Mouse (Mus musculus): ENCODE results near the gene Gpr3.

The Gpr3 gene

GRCm38 (mm10) chr4:133211751-133212561 lies at the start of gene Gpr3, which contains the start of gene Cd164l2:
TSS of gene Gpr3 (minus strand) at chr4:133212536.
TSS of gene Cd164l2 (plus strand) at chr4:133212131.
- no peak for DNase-seq (ENCODE audit: low spot score)

- DNase-seq (ENCODE audit: low spot score), result no peak
These were observed 49.5 kb upstream of the Gpr3 start for GRCm38 (mm10) chr4:133261641-133262374.

DNA sequence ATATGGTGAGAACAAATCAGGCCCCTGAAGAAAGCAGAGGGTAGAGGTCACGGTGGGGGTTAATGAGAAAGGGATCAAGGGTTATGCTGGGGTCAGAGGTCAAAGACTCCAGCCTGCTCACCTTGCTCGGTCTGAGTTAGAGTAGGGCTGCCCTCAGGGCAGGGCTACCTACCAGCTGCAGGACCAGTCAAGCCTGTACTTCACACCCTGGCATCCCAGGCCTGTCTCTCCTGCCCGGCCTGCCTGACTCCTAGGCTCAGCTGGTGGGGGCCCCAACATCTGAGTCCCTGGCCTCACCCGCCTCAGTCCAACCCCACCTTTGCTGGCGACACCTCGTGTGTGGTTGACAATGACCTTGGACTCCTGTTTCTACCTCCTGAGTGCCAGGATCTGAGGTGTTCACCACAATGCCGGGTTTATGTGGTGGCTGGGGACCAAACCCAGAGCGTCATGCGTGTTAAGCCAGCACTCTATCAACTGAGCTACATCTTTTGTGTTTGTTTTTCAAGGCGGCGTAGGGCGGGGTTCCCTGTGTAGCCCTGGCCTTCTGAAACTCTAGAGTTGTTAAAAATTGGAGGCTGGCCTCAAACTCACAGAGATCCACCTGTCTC lies 45.6 kb upstream of the Gpr3 start:
- DNase-seq (ENCODE audit: low spot score), result no peak

GRCm38 (mm10) chr4:133257230-133257629 lies 44.9 kb upstream of the Gpr3 start:
- no peak for DNase-seq (ENCODE audit: low spot score)

DNA sequence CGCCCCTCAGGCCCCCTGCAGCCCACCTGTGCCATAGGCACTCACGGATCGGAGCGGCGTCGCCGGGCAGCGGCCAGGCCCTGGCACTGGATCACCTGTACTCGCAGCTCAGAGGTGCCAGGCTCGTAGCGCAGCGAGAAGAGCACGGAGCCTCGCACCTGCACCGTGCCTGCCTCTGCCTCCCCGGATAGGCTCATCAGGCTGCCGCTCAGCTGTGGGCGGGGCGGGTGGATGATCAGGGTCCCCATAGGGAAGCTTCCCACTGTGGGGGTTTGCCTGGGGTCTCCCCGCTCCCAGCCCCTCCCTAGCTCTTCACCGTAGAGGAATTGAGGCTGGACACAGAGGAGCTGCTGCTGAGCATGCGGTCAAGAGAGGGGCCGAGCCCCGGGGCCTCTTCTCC lies 44.5 kb upstream of the Gpr3 start:
- DNase-seq (ENCODE audit: low spot score), result no peak

DNA sequence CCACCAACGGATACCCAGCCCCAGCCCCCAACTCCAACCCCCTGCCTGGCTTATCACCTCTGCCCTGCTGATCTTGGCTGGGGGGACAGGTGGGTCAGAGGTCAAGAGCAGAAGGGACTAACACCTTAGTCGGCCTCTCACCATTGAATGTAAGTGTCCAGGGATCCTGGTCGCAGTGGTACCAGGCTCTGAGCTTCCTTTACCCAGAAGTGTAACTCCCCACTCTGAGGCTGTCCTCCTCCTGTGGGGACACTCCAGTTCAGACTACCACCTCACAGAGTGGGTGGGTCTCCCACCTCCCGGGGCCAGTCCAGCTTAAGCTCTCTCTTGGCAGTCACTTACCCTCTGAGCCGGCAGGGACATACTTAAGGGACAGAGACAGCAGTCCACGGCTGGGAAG lies 43.1 kb upstream of the Gpr3 start:
- DNase-seq (ENCODE audit: low spot score), result no peak

- no peak for DNase-seq (ENCODE audit: low spot score)
These were observed 41.1 kb upstream of the Gpr3 start for GRCm38 (mm10) chr4:133253412-133253811.

DNA sequence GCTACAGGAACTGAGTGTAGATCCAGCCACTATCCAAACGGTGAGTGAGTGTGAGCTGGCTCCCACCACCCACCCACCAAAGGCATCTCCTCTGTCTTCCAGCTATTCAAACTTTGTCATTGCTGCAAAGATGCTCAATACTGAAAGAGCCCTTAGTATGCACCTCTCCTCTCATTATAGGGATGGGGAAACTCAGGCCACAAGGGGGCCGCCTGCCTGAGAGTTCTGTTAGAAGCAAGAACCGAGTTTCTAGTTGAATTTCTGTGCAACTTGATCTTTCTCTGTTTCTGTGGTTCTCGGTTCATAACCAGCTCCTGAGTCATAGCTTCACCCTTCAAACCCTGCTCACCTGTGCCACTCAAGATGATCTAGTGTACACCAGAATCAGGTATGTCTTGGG lies 39.8 kb upstream of the Gpr3 start:
- no peak for DNase-seq (ENCODE audit: low spot score)

DNA sequence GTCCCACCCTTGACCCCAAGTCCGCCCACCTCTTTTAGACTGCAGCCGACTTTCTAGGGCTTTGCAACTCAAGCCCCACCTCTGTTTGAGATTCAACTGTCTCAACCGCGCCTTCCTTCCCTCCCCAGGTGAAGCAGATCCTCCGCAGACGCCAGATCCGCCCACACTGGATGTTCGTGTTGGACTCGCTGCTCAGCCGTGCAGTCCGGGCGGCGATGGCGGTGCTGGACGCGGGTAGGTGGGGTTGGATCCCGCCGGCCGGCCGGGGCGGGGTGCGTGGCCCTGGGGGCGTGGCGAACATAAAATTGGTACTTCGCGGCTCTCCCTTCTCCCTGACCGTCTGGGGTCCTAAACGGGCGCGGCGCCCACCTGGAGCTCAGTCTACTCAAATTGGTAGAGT lies 38.9 kb upstream of the Gpr3 start:
- no peak for DNase-seq (ENCODE audit: low spot score)

GRCm38 (mm10) chr4:133250609-133251008 lies 38.3 kb upstream of the Gpr3 start:
- DNase-seq (ENCODE audit: low spot score), result peak; percentile 78

GRCm38 (mm10) chr4:133247806-133248449 lies 35.6 kb upstream of the Gpr3 start:
- peak; percentile 42 for DNase-seq (ENCODE audit: low spot score)

DNA sequence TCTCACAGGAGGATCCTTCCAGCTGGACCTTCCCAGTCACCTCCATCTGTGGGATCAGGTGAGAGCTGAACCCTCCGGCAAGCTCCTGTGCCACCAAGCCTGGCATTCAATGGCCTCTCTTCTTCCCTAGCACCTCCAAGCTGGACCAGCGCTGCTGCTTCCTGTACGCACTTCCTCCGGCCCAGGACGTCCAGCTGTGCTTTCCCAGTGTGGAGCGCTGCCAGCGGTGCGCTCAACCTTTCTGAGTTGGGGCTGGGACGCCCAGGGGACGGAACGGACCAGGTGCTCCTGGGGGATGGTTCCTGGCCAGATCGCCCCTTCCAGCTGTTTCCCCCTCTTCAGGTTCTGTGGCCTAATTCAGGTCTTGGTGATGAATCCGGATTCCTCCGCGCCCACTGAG lies 34.7 kb upstream of the Gpr3 start:
- DNase-seq (ENCODE audit: low spot score), result no peak

DNA sequence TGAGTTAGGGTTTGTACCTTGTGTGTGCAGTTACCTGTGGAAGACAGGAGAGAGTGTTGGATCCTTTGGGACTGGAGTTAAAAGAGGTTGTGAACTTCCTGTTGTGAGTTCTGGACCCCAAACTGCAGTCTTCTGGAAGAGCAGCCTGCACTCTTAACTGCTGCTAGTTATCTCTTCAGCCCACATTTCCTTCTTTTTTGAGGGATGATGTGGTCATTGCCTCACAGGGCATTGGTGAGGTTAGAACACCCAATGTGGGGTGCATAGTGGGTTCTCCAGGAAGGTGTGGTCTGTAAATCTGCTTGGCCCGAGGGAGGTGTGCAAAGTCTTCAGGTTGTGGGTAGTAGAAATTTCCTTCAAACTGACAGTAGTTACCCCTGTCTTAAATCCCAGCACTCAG lies 32.0 kb upstream of the Gpr3 start:
- DNase-seq (ENCODE audit: low spot score), result no peak

- DNase-seq (ENCODE audit: low spot score), result no peak
These were observed 31.2 kb upstream of the Gpr3 start for GRCm38 (mm10) chr4:133243538-133243937.

GRCm38 (mm10) chr4:133242710-133243109 lies 30.4 kb upstream of the Gpr3 start:
- no peak for DNase-seq (ENCODE audit: low spot score)

DNA sequence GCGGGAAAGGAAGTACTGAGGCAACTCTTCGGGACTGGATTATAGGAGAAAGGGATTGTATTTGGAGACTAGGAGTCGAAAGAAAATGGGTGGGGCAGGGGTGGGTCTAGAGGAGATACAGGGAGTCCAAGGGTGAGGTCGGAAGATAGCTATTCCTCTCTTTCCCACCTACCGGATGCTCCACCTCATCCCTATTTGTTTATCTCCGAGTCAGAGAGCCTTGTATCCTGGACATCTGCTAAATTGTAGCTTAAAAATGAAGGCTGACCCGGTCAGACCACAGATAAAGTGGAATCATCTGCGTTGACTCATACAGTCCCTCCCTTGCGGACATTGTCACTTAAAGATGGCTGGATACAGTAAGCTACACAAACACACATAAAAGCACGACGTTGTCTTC lies 29.6 kb upstream of the Gpr3 start:
- DNase-seq (ENCODE audit: low spot score), result no peak

GRCm38 (mm10) chr4:133240934-133241908 lies 28.9 kb upstream of the Gpr3 start:
- peak; percentile 75 for DNase-seq (ENCODE audit: low spot score)

GRCm38 (mm10) chr4:133240490-133240921 lies 28.2 kb upstream of the Gpr3 start, which contains the start of gene Map3k6:
TSS of gene Map3k6 (plus strand) at chr4:133240818.
- no peak for DNase-seq (ENCODE audit: low spot score)

- DNase-seq (ENCODE audit: low spot score), result no peak
These were observed 25.6 kb upstream of the Gpr3 start for GRCm38 (mm10) chr4:133237911-133238310.

GRCm38 (mm10) chr4:133235415-133235814 lies 23.1 kb upstream of the Gpr3 start:
- no peak for DNase-seq (ENCODE audit: low spot score)

DNA sequence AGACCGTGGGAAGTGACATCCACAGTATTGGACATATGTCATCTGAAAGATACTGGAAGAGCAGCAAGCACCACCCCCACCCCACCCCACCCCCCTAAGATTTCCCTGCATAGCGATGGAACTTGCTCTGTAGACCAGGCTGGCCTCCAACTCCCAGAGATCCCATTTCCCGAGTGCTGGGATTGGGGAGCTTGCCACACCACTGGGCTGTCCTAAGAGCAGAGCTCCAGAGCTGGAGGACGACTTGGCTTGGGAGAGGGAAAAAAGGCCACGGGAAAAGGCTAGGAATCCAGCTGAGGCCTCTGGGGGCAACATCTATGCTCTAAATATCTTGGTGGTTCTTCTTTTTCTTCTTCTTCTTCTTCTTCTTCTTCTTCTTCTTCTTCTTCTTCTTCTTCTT lies 22.4 kb upstream of the Gpr3 start:
- DNase-seq (ENCODE audit: low spot score), result no peak

Data from spleen, adult 12 weeks (tissue).